1 mouse cellular context compared by ENCODE assay signal in genomic region chr5:107966156-107966555, GRCm38 (mm10).
A peak's percentile ranks its signal among the peaks of the same experiment; 100 is the strongest.
TF ChIP-seq lines count a peak whose summit lies in the region.

No protein-coding gene starts in this region.

TF ChIP-seq in CH12.LX, 34 proteins besides CTCF, POLR2A, EP300 and RAD21 (continued from another document):
- peak; percentile 79 for TF ChIP-seq CHD2 (IDR thresholded peaks at IDR 0.05; ENCODE audit: low read length)
- TF ChIP-seq CHD1 (IDR thresholded peaks at IDR 0.05; ENCODE audit: low read depth, low read length): no peak
- peak; percentile 20; the same call in 1 of the 2 replicates for TF ChIP-seq USF1 (IDR thresholded peaks at IDR 0.05; ENCODE audit: low read depth, low read length)
- TF ChIP-seq MXI1 (IDR thresholded peaks at IDR 0.05; ENCODE audit: low read depth, low read length): peak; percentile 70; the same call in 1 of the 2 replicates
- peak; percentile 91 for TF ChIP-seq MAFK (IDR thresholded peaks at IDR 0.05; ENCODE audit: insufficient replicate concordance, low read length)
- no peak for TF ChIP-seq ZMIZ1 (IDR thresholded peaks at IDR 0.05; ENCODE audit: low read depth, low read length)
TF ChIP-seq in CH12.LX: peak in this region for 20.
